Mouse (Mus musculus) neural tube, embryonic 12.5 days (tissue): ENCODE results near the gene Polr1e. TPM values are rescaled to one million over a fixed set of nuclear protein-coding genes. Genes with fewer than 3 reads are reported as not detected.
"Not testable (repeated sequence)": the region's sequence is repeated elsewhere in the genome, so short reads cannot be mapped to it uniquely, and the experiment has no call there.

Experiments used
- ATAC-seq: fragments of 200-750 bp; cut with Nextera tagmentation; 2 replicates; pipeline ENCODE4 v1.8.0; 2017; ENCODE audit warnings: low read depth, mild to moderate bottlenecking, moderate TSS enrichment, moderate library complexity; ENCODE audit not compliant: low FRiP score
- H3K27ac ChIP-seq: fragments of 300-500 bp; sonication (generic); 2 replicates; pipeline ENCODE4 v1.5.1; 2016
- H3K27me3 ChIP-seq: fragments of 300-500 bp; sonication (generic); replicated peaks from 2 replicates; pipeline ENCODE4 v1.6.1; 2016; ENCODE audit warnings: mild to moderate bottlenecking
- H3K36me3 ChIP-seq: fragments of 300-500 bp; sonication (generic); 2 replicates; pipeline ENCODE4 v1.6.1; 2016; ENCODE audit warnings: mild to moderate bottlenecking
- H3K4me1 ChIP-seq: fragments of 300-500 bp; sonication (generic); 2 replicates; pipeline ENCODE4 v1.6.1; 2016
- H3K4me2 ChIP-seq: fragments of 300-500 bp; sonication (generic); replicated peaks from 2 replicates; pipeline ENCODE4 v1.6.1; 2016; ENCODE audit warnings: mild to moderate bottlenecking
- H3K4me3 ChIP-seq: fragments of 300-500 bp; sonication (generic); 2 replicates; pipeline ENCODE4 v1.5.1; 2016
- H3K9ac ChIP-seq: fragments of 300-500 bp; sonication (generic); 2 replicates; pipeline ENCODE4 v1.6.1; 2016; ENCODE audit warnings: mild to moderate bottlenecking
- H3K9me3 ChIP-seq: fragments of 300-500 bp; sonication (generic); 2 replicates; pipeline ENCODE4 v1.6.1; 2016; ENCODE audit warnings: mild to moderate bottlenecking
- WGBS: fragments of 180-500 bp; shearing (Covaris S2); methylation state at CpG from one replicate; pipeline ENCODE4 v1.1.7; 2016; 5-methylcytosine and 5-hydroxymethylcytosine counted together
- polyA plus RNA-seq: library from polyadenylated mRNA; unstranded; fragments of >200 nt; fragmentation: Nextera tagmentation; extraction: Ambion mirVana; gene quantifications from 2 replicates; pipeline ENCODE4 v1.2.1, GENCODE M21; 2016

Polr1e gene
- polyA plus RNA-seq, 1 experiment from 2014 or later, result 47.5 TPM

GRCm38 (mm10) chr4:45037455-45038410 lies 19.4 kb downstream of the Polr1e start:
- no peaks in the 10 kb centered on the region for H3K27me3 ChIP-seq
- no peaks in the 10 kb centered on the region for H3K9me3 ChIP-seq
- no peak overlapping the region for H3K4me2 ChIP-seq
- H3K4me1 ChIP-seq, result no peaks in the 10 kb centered on the region
- H3K36me3 ChIP-seq, result peaks cover 61% of the 10 kb centered on the region
- H3K9ac ChIP-seq, result no peak overlapping the region
- H3K27ac ChIP-seq, result no peak overlapping the region
- 91% methylated on average over 13 of the region's 13 CpGs for WGBS
- ATAC-seq, result no peak
- no peak overlapping the region for H3K4me3 ChIP-seq

- WGBS, result 56% methylated on average over 8 of the region's 8 CpGs
- H3K9ac ChIP-seq, result not testable (repeated sequence)
Observed at GRCm38 (mm10) chr4:45038879-45039278, 20.5 kb downstream of the Polr1e start.

DNA sequence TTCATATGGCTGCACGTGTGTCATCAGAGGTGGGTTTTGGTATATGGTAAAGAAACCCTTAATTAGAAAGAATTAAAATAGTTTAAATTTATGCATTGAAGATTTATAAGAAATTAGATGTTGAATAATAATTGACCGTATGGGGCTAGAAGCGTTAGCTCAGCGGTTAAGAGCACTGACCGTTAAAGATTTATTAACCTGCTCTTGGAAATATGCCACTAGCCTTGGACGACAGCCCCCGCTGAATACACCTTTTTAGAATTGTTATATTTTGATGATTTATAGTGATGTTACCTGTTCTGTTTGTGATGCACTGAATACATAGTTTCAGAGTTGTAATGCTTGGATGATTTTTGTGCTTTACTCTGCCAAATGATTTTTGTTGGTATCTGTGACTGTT lies 21.2 kb downstream of the Polr1e start:
- not testable (repeated sequence) for ATAC-seq, H3K9ac ChIP-seq, H3K4me3 ChIP-seq, H3K27ac ChIP-seq, H3K4me1 ChIP-seq, H3K4me2 ChIP-seq, H3K27me3 ChIP-seq, H3K9me3 ChIP-seq
- 90% methylated on average over 7 of the region's 7 CpGs for WGBS
- peaks cover 60% of the 10 kb centered on the region for H3K36me3 ChIP-seq

More at GRCm38 (mm10) chr4:45038879-45039278, 20.5 kb downstream of the Polr1e start:
- not testable (repeated sequence) for ATAC-seq, H3K4me2 ChIP-seq, H3K4me3 ChIP-seq, H3K4me1 ChIP-seq, H3K27ac ChIP-seq, H3K27me3 ChIP-seq, H3K9me3 ChIP-seq
- H3K36me3 ChIP-seq, result peaks cover 58% of the 10 kb centered on the region

DNA sequence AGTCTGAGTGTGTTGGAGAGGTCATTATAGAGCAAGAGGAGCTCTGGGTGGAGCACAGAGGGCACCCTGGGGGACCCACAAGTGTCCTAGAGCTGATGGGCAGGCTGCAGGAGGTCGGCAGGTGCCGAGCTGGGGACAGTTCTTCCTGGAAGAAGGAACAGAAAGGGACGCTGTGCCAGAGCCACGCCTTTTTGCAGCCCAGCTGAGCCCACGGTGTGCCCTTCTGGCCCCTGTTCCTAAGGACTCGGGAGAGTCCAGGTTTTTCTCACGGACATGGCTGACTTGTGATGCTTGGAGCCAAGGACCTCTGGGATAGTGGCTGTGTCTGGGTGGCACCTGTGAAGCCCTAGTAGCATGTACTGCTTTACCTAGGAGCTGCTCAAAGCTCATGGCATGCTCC lies 22.4 kb downstream of the Polr1e start:
- H3K4me1 ChIP-seq, result no peaks in the 10 kb centered on the region
- ATAC-seq, result no peak
- no peak overlapping the region for H3K4me2 ChIP-seq
- H3K36me3 ChIP-seq, result peaks cover 59% of the 10 kb centered on the region
- H3K27ac ChIP-seq, result no peak overlapping the region
- H3K9ac ChIP-seq, result no peak overlapping the region
- no peaks in the 10 kb centered on the region for H3K9me3 ChIP-seq
- H3K27me3 ChIP-seq, result no peaks in the 10 kb centered on the region
- 85% methylated on average over 7 of the region's 7 CpGs for WGBS
- no peak overlapping the region for H3K4me3 ChIP-seq

DNA sequence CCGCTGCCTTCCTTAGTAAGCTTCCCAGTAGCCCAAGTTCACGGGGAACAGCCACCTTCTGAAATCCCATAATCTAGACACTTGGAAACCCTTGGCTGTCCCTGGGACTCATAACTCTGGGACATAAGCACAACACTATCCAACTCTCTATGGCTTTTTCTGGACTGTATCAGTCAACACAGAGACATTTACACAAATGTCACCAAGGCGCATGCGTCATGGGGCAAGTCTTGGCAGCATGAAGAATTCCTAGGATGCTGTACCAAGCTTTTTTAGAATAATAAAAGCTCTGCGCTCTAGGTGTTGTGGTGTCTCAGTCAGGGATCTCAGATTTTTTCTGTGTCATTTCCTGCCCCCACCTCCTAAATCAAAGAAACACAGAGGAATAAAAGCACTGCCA lies 28.3 kb downstream of the Polr1e start:
- H3K36me3 ChIP-seq, result peaks cover 44% of the 10 kb centered on the region
- no peak overlapping the region for H3K4me2 ChIP-seq
- H3K9me3 ChIP-seq, result no peaks in the 10 kb centered on the region
- no peaks in the 10 kb centered on the region for H3K27me3 ChIP-seq
- no peak for ATAC-seq
- no peak overlapping the region for H3K4me3 ChIP-seq
- H3K27ac ChIP-seq, result no peak overlapping the region
- no peak overlapping the region for H3K9ac ChIP-seq
- H3K4me1 ChIP-seq, result no peaks in the 10 kb centered on the region
- 95% methylated on average over 5 of the region's 5 CpGs for WGBS

GRCm38 (mm10) chr4:45047286-45047887 lies 29.0 kb downstream of the Polr1e start:
- ATAC-seq, result no peak
- WGBS, result 90% methylated on average over 9 of the region's 9 CpGs
- H3K36me3 ChIP-seq, result peaks cover 43% of the 10 kb centered on the region
- H3K4me3 ChIP-seq, result no peak overlapping the region
- H3K27me3 ChIP-seq, result no peaks in the 10 kb centered on the region
- no peak overlapping the region for H3K9ac ChIP-seq
- no peaks in the 10 kb centered on the region for H3K9me3 ChIP-seq
- no peak overlapping the region for H3K4me2 ChIP-seq
- no peaks in the 10 kb centered on the region for H3K4me1 ChIP-seq
- H3K27ac ChIP-seq, result no peak overlapping the region

GRCm38 (mm10) chr4:45047956-45048355 lies 29.6 kb downstream of the Polr1e start:
- Histone ChIP-seq H3K27ac (no peak overlapping the region), H3K36me3 (peaks cover 43% of the 10 kb centered on the region), H3K4me3 (no peak overlapping the region), H3K9me3 (no peaks in the 10 kb centered on the region), H3K27me3 (no peaks in the 10 kb centered on the region), H3K9ac (no peak overlapping the region), H3K4me1 (no peaks in the 10 kb centered on the region), H3K4me2 (no peak overlapping the region)
- ATAC-seq, result no peak
- 78% methylated on average over 9 of the region's 9 CpGs for WGBS

GRCm38 (mm10) chr4:45054862-45055261 lies 36.5 kb downstream of the Polr1e start:
- Histone ChIP-seq H3K4me1 (no peaks in the 10 kb centered on the region), H3K9ac (no peak overlapping the region), H3K4me2 (no peak overlapping the region), H3K4me3 (no peak overlapping the region), H3K27ac (no peak overlapping the region), H3K36me3 (peaks cover 31% of the 10 kb centered on the region), H3K27me3 (no peaks in the 10 kb centered on the region), H3K9me3 (no peaks in the 10 kb centered on the region)
- no peak for ATAC-seq
- 56% methylated on average over 3 of the region's 3 CpGs for WGBS

- H3K27me3 ChIP-seq, result no peaks in the 10 kb centered on the region
- H3K4me1 ChIP-seq, result no peaks in the 10 kb centered on the region
- ATAC-seq, result no peak
- no peak overlapping the region for H3K9ac ChIP-seq
- no peak overlapping the region for H3K4me3 ChIP-seq
- WGBS, result 91% methylated on average over 8 of the region's 8 CpGs
- H3K27ac ChIP-seq, result no peak overlapping the region
- no peak overlapping the region for H3K4me2 ChIP-seq
- peaks cover 37% of the 10 kb centered on the region for H3K36me3 ChIP-seq
- no peaks in the 10 kb centered on the region for H3K9me3 ChIP-seq
Observed at GRCm38 (mm10) chr4:45055451-45055850, 37.1 kb downstream of the Polr1e start.

DNA sequence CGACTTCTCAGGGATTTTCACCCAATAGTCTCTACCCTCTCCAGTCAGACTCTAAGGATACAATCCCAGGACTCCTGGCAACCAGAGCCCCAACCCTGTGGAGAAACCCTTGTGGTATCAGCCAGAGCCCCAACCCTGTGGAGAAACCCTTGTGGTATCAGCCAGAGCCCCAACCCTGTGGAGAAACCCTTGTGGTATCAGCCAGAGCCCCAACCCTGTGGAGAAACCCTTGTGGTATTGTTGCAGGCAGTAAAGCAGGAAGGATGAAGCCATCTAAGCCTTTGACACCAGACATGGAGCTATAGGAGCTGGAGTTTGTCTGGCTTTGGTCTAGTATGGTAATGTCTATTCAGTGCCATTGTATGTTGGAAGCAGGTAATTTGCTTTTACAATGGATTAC lies 45.5 kb downstream of the Polr1e start:
- not testable (repeated sequence) for H3K4me2 ChIP-seq, H3K4me3 ChIP-seq, H3K9me3 ChIP-seq, H3K4me1 ChIP-seq, H3K27me3 ChIP-seq, H3K9ac ChIP-seq, H3K27ac ChIP-seq, ATAC-seq
- H3K36me3 ChIP-seq, result peaks cover 22% of the 10 kb centered on the region; the same call in 1 of the 2 replicates
- 92% methylated on average over 1 of the region's 1 CpGs for WGBS

GRCm38 (mm10) chr4:45064577-45064976 lies 46.2 kb downstream of the Polr1e start:
- Histone ChIP-seq H3K27ac (no peak overlapping the region), H3K9me3 (no peaks in the 10 kb centered on the region), H3K9ac (no peak overlapping the region), H3K4me2 (no peak overlapping the region), H3K36me3 (peaks cover 21% of the 10 kb centered on the region; the same call in 1 of the 2 replicates), H3K27me3 (no peaks in the 10 kb centered on the region), H3K4me1 (no peaks in the 10 kb centered on the region), H3K4me3 (no peak overlapping the region)
- no peak for ATAC-seq
- 88% methylated on average over 2 of the region's 2 CpGs for WGBS

GRCm38 (mm10) chr4:45066036-45066730 lies 47.8 kb downstream of the Polr1e start:
- H3K27me3 ChIP-seq, result no peaks in the 10 kb centered on the region
- H3K36me3 ChIP-seq, result peaks cover 6% of the 10 kb centered on the region; the same call in 1 of the 2 replicates
- 57% methylated on average over 2 of the region's 2 CpGs for WGBS
- no peak overlapping the region for H3K4me3 ChIP-seq
- no peaks in the 10 kb centered on the region; the same call in 1 of the 2 replicates for H3K4me1 ChIP-seq
- H3K9me3 ChIP-seq, result no peaks in the 10 kb centered on the region
- H3K9ac ChIP-seq, result no peak overlapping the region
- no peak for ATAC-seq
- H3K4me2 ChIP-seq, result no peak overlapping the region
- H3K27ac ChIP-seq, result no peak overlapping the region
